Mouse (Mus musculus) E14TG2a.4 (cell line): ENCODE measurements around the gene Pdk2.

Experiments
- H3K27me3 ChIP-seq: 2 replicates; pipeline ENCODE4 v1.6.1; 2014; ENCODE audit warnings: low read length, control low read depth; ENCODE audit not compliant: insufficient read depth
- H3K36me3 ChIP-seq: 2 replicates; pipeline ENCODE4 v1.6.1; 2014; ENCODE audit warnings: low read length, control low read depth; ENCODE audit not compliant: insufficient read depth
- H3K4me1 ChIP-seq: replicated peaks from 2 replicates; pipeline ENCODE4 v1.6.1; 2014; ENCODE audit warnings: low read depth, low read length, control low read depth
- H3K4me3 ChIP-seq: replicated peaks from 2 replicates; pipeline ENCODE4 v1.5.1; 2014; ENCODE audit warnings: mild to moderate bottlenecking, low read length
- H3K9me3 ChIP-seq: 2 replicates; pipeline ENCODE4 v1.6.1; 2014; ENCODE audit warnings: low read length, control low read depth
- CTCF ChIP-seq: conservative IDR thresholded peaks from 2 replicates; pipeline ENCODE4 v1.5.1; 2014; ENCODE audit warnings: low read length
- NANOG ChIP-seq: IDR thresholded peaks from 2 replicates; pipeline ENCODE4 v1.6.1; 2014; ENCODE audit warnings: borderline replicate concordance, low read length, mixed read lengths
- POU5F1 ChIP-seq: IDR thresholded peaks from 2 replicates; pipeline ENCODE4 v1.6.1; 2014; ENCODE audit warnings: low read length, borderline replicate concordance

The Pdk2 gene

DNA sequence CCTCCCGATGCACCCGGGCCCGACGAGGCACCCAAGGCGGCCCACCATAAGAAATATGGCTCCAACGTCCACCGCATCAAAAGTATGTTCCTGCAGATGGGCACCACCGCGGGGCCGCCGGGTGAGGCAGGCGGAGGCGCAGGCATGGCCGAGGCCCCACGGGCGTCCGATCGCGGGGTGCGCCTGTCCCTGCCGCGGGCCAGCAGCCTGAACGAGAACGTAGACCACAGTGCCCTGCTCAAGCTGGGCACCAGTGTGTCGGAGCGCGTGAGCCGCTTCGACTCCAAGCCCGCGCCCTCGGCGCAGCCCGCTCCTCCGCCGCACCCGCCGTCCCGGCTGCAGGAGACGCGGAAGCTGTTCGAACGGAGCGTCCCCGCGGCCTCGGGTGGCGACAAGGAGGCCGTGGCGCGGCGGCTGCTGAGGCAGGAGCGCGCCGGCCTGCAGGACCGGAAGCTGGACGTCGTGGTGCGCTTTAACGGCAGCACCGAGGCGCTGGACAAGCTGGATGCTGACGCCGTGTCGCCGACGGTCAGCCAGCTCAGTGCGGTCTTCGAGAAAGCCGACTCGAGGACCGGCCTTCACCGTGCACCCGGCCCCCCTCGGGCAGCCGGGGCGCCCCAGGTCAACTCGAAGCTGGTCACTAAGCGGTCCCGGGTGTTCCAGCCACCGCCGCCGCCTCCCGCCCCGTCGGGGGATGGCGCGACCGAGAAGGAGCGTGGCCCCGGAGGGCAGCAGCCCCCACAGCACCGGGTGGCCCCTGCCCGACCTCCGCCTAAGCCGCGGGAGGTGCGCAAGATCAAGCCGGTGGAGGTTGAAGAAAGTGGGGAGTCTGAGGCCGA lies 49.3 kb downstream of the Pdk2 start:
- peaks cover 78% of the 10 kb centered on the region for H3K4me1 ChIP-seq
- H3K9me3 ChIP-seq, result no peaks in the 10 kb centered on the region
- peaks cover 34% of the 10 kb centered on the region for H3K36me3 ChIP-seq
- peak overlapping the region; percentile 86 for H3K4me3 ChIP-seq
- peaks cover 32% of the 10 kb centered on the region for H3K27me3 ChIP-seq
- TF ChIP-seq CTCF (no peak), POU5F1 (no peak), NANOG (no peak)

DNA sequence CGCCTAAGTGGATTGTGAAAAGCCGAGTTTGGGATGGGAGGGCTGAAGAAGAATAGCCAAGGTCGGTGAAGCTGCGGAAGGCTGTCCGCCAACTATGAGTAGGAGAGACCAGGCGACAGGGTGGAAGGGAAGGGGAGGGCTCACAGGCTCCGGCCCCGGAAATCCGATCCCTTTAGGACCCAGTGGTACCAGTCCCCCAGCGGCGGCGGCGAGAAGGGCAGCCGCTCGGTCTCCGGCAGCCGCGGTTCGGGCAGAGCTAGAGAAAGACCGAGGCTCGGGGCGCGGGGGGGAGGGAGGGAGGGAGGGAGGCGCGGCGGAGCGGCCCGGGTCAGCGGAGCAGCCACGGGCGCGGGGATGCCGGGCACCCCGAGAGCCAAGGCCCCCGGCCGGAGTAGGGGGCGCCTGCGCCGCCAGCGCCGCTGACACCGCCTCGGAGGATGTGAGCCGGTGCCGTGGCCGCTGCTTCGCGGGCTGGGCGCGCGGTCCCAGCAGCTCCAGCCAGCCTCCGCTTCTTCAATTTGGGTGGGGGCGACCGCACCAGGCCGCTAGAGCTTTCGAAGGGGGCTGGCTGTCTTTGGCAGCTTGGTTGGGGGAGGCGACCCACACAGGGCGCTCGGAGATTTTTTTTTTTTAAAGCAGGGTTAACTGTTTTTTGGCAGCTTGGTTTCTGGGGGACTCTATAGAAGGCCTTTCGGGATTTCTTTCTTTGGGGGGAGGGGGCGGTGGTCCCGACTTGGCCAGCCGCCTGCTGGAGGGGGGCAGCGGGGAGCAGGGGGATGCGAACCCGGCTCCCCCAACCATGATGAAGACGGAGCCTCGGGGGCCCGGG lies 50.2 kb downstream of the Pdk2 start, which contains the start of gene Ppp1r9b:
Gene Ppp1r9b, plus strand, starts transcription at position 287 of the 829 bp plus-strand sequence.
- H3K4me3 ChIP-seq, result peak within 1 kb of the TSS; percentile 86
- peaks cover 25% of the 10 kb centered on the region for H3K36me3 ChIP-seq
- TF ChIP-seq NANOG, result no peak
- TF ChIP-seq CTCF, result peak; percentile 24
- peaks cover 32% of the 10 kb centered on the region for H3K27me3 ChIP-seq
- H3K9me3 ChIP-seq, result no peaks in the 10 kb centered on the region
- H3K4me1 ChIP-seq, result peaks cover 83% of the 10 kb centered on the region

DNA sequence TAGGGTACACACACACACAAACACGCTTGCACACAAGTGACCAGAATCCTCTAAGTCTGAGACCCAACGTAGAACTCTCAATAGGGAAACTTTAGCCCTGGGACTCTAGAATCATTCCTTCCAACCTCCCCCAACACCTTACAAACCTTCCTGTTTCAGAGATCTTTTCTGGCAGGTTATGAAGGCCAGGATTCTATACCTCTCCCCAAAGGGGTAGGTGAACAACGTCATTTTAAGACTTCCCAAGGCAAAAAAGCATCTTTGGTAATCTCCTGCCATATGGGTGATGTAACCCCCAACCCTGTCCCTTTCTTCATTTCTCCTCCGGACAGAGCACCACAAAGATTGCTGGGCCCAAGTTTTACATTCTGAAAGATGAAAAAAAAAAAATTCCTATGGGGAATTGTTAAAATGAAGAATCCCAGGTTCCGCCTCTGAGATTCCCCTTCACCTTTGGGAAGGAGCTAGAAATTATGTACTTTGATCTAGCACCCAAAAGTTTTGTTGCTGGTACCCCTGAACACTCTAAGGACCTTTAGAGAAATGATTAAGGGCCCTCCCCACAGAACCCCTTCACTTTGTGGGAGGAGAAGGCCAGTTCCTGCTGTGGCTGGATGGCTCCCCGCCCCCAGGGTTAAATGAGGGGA lies 50.9 kb downstream of the Pdk2 start:
- Histone ChIP-seq H3K36me3 (peaks cover 17% of the 10 kb centered on the region), H3K9me3 (no peaks in the 10 kb centered on the region), H3K27me3 (peaks cover 29% of the 10 kb centered on the region), H3K4me3 (peak overlapping the region; percentile 86), H3K4me1 (peaks cover 82% of the 10 kb centered on the region)
- TF ChIP-seq NANOG (no peak), CTCF (no peak), POU5F1 (no peak)

DNA sequence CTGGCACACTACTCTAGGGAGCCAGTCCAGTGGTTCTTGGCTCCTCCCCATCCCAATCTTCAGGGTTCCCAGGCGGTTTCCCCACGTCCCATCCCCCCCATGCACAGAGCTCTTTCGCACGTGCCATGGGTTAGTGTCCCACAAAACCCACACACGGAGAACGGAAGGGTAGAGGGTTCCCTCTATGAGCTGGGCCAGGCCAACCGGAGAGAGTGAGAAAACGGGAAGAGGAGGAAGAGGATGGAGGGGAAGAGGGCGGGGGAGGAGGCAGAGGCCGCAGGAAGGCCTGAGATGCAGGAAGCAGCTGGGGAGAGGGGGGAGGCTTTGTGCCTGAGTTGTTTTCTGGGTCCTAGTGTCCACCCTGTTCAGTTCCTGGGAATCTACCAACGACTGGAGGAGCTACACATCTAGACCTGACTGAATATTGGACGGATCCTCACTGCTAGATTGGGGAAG lies 51.6 kb downstream of the Pdk2 start:
- H3K9me3 ChIP-seq, result no peaks in the 10 kb centered on the region
- H3K36me3 ChIP-seq, result peaks cover 11% of the 10 kb centered on the region
- H3K4me3 ChIP-seq, result peak overlapping the region; percentile 86
- H3K27me3 ChIP-seq, result peaks cover 27% of the 10 kb centered on the region
- no peak for TF ChIP-seq CTCF
- TF ChIP-seq POU5F1, result no peak
- no peak for TF ChIP-seq NANOG
- peaks cover 78% of the 10 kb centered on the region for H3K4me1 ChIP-seq

DNA sequence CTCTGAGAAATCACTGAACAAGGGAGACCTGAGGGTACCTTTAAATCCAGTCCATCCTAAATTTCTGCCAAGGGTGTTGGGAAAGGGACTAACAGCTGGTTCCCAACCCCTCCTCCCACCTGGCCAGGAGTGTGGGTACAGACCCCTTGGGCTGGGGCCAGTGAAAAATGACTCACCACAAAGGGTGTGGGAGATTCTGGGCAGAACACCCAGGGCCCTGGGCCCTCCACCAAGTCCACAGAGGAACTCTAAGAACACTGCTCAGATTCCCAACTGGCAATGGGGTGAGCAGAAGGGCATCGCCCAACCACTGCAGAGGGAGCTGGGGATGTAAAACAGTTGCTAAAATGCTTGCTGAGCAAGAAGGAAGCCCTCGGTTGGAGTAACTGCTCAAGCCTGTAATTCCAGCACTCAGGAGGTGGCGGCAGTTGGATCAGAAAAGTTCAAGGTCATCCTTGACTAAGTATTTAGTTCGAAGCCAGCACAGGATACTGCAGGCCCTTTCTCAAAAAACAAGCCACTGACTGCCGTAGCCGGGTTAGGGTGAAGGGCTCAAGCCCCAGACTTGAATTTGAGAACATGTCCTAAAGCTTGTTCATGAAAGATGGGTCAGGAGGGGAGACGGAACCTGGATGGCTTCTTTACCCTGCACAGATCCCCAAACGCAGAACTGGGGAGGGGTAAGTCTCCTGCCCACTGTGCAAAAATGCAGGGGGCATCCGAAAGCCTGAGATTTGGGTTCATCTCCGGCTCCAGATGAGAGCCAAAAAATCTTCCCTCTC lies 52.2 kb downstream of the Pdk2 start:
- TF ChIP-seq POU5F1, result no peak
- TF ChIP-seq NANOG, result no peak
- TF ChIP-seq CTCF, result no peak
- Histone ChIP-seq H3K4me1 (peaks cover 72% of the 10 kb centered on the region), H3K36me3 (peaks cover 5% of the 10 kb centered on the region), H3K27me3 (peaks cover 23% of the 10 kb centered on the region), H3K4me3 (peak overlapping the region; percentile 86), H3K9me3 (no peaks in the 10 kb centered on the region)

DNA sequence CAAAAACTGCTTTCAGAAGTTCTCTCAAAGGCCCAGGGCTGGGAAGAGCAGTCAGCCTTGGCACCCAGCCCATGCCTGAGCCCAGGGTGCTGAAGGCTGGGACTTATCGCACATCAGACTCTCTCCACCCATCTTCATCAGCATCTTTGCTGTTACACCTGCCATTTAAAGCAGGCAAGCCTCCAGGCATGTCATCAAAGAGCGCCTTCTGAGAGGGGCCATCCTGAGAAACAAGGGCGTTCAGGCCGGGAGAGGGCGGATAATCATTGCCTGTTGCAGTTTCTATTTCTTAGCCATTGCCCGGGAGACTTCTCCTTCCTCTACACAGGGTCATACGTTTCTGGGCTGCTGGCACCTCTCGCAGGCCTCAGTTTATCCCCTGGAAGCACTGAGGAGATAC lies 53.3 kb downstream of the Pdk2 start:
- Histone ChIP-seq H3K36me3 (no peaks in the 10 kb centered on the region), H3K9me3 (no peaks in the 10 kb centered on the region), H3K4me3 (peak overlapping the region; percentile 86), H3K27me3 (peaks cover 18% of the 10 kb centered on the region), H3K4me1 (peaks cover 61% of the 10 kb centered on the region)
- TF ChIP-seq POU5F1 (no peak), CTCF (no peak), NANOG (no peak)

DNA sequence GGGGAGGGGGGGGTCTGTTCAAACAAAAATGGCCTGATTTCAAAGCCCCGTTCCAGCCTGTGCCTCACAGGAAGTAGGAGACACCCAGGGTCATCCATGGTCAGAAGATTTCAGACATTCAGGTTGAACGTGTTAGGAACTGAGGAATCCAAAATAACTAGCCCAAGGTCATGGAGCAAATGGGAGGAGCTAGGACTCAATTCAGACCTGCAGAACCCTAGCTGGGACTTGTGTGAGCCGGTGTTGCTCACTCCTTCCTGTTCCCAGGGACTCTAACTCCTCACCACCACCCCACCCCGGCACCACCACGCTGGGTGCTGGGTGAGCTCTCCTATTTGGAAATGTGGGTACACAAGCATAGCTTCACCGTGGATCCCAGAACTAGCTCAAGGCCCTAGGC lies 53.8 kb downstream of the Pdk2 start:
- Histone ChIP-seq H3K4me1 (peaks cover 56% of the 10 kb centered on the region), H3K27me3 (peaks cover 13% of the 10 kb centered on the region)
- TF ChIP-seq POU5F1 (no peak), NANOG (no peak), CTCF (no peak)

DNA sequence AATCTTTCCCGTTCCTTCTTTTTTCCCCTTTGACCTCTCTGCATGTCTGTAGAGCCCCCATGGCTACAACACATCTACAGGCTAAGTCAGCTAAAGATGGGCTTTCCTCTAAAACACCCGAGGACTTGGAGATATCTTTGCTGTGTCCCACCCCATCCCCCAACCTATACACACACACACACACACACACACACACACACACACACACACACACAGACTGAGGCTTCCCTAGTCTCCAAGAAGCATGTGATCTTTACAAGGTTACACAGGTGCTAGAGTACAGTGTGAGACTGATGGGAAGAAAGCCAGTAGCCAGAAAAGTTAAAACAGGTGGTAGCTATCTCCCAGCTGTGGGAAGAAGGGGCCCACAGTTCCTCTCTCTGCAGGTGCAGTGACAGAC lies 54.7 kb downstream of the Pdk2 start:
- Histone ChIP-seq H3K9me3 (no peaks in the 10 kb centered on the region), H3K36me3 (no peaks in the 10 kb centered on the region), H3K4me3 (peak overlapping the region; percentile 86; the same call in 1 of the 2 replicates), H3K27me3 (peaks cover 4% of the 10 kb centered on the region), H3K4me1 (peaks cover 54% of the 10 kb centered on the region)
- no peak for TF ChIP-seq POU5F1
- TF ChIP-seq CTCF, result no peak
- TF ChIP-seq NANOG, result no peak

More for the DNA sequence above, 53.8 kb downstream of the Pdk2 start:
- peak overlapping the region; percentile 86 for H3K4me3 ChIP-seq
- no peaks in the 10 kb centered on the region for H3K36me3 ChIP-seq
- no peaks in the 10 kb centered on the region for H3K9me3 ChIP-seq
